26 mouse cellular contexts compared by ENCODE assay signal in genomic region chr2:70137226-70137998, GRCm38 (mm10).
DNase-seq lines count a peak whose midpoint lies in the region; ATAC-seq and TF ChIP-seq lines count a peak whose summit lies in the region.
"Had no signal": no experiment of that assay in that cellular context is flagged by ENCODE, and none has a peak within 500 bp of the region (broad histone marks: within the 10 kb centered on the region; RNA-seq: fewer than 3 reads in every experiment).

No protein-coding gene starts in this region.

- TF ChIP-seq CTCF in kidney, adult 2 months (conservative IDR thresholded peaks at IDR 0.05; ENCODE audit: insufficient read depth, insufficient read length, low read depth, low read length): no peak
- no peak for TF ChIP-seq CTCF in midbrain, postnatal 0 days (IDR thresholded peaks at IDR 0.05)

- no peak overlapping the region for H3K9ac ChIP-seq in midbrain, postnatal 0 days (replicated peaks; ENCODE audit: low read length, poor library complexity, severe bottlenecking)
- H3K9ac ChIP-seq: forebrain, postnatal 0 days; heart, embryonic 12.5 days; heart, embryonic 15.5 days; hindbrain, embryonic 13.5 days; intestine, embryonic 15.5 days had no signal

- peak; percentile 9 for DNase-seq in cerebellum, adult 11-12 months
- DNase-seq in cerebellum, postnatal 25 days: peak; percentile 37 to 39
- DNase-seq in cerebellum, adult 9-10 months: no peak
- DNase-seq in kidney, adult 2 months: peak; percentile 21
- DNase-seq in kidney, adult 11 months: no peak
- DNase-seq in midbrain, postnatal 0 days (ENCODE audit: low spot score): peak; percentile 30
- no peak for DNase-seq in midbrain, embryonic 10.5 days (ENCODE audit: low spot score)
- DNase-seq: adrenal gland, postnatal 10 days; adrenal gland, postnatal 36 days; cerebellum, adult 18-20 months; forebrain, postnatal 0 days; gastrocnemius, adult 2 months; gastrocnemius, postnatal 14 days; heart, adult 11 months; heart, postnatal 10 days; heart, postnatal 36 days; kidney, adult 18-20 months had no signal

- H3K27ac ChIP-seq in kidney, adult 2 months (ENCODE audit: insufficient read depth, low read depth, low read length): no peak overlapping the region
- no peak overlapping the region for H3K27ac ChIP-seq in midbrain, postnatal 0 days (ENCODE audit: low read depth, low read length)
- H3K27ac ChIP-seq in midbrain, embryonic 10.5 days (replicated peaks): no peak overlapping the region
- H3K27ac ChIP-seq: forebrain, embryonic 10.5 days; gastrocnemius, adult 2 months; heart, embryonic 15.5 days; hindbrain, embryonic 10.5 days; hindbrain, embryonic 13.5 days; intestine, embryonic 15.5 days had no signal

- WGBS in kidney, adult 2 months: 71% methylated on average over 4 of the region's 4 CpGs
- WGBS in midbrain, postnatal 0 days: 88% methylated on average over 4 of the region's 4 CpGs
- 90% methylated on average over 4 of the region's 4 CpGs for WGBS in midbrain, embryonic 10.5 days

- no peaks in the 10 kb centered on the region for H3K36me3 ChIP-seq in kidney, adult 2 months (ENCODE audit: control insufficient read depth, insufficient read depth, low read length)
- H3K36me3 ChIP-seq in midbrain, postnatal 0 days (ENCODE audit: insufficient read depth, low read length): no peaks in the 10 kb centered on the region
- no peaks in the 10 kb centered on the region for H3K36me3 ChIP-seq in midbrain, embryonic 10.5 days
- H3K36me3 ChIP-seq: forebrain, embryonic 10.5 days; heart, embryonic 12.5 days; heart, embryonic 15.5 days; hindbrain, embryonic 10.5 days; hindbrain, embryonic 13.5 days; intestine, embryonic 15.5 days had no signal

- TF ChIP-seq POLR2A in kidney, adult 2 months (IDR thresholded peaks at IDR 0.05; ENCODE audit: low read depth, low read length): no peak

- H3K27me3 ChIP-seq in kidney, adult 2 months (replicated peaks; ENCODE audit: control insufficient read depth, insufficient read depth, low read length): no peaks in the 10 kb centered on the region
- no peaks in the 10 kb centered on the region for H3K27me3 ChIP-seq in midbrain, postnatal 0 days (ENCODE audit: insufficient read depth, low read length)
- peaks cover 8% of the 10 kb centered on the region; the same call in 1 of the 2 replicates for H3K27me3 ChIP-seq in midbrain, embryonic 10.5 days (ENCODE audit: low read depth, poor library complexity, severe bottlenecking)
- H3K27me3 ChIP-seq: heart, embryonic 15.5 days; hindbrain, embryonic 13.5 days; Patski had no signal

- no peak for ATAC-seq in cerebellum, adult (ENCODE audit: insufficient number of reproducible peaks, low FRiP score, low TSS enrichment)
- ATAC-seq in midbrain, postnatal 0 days (ENCODE audit: low FRiP score): no peak
- ATAC-seq: forebrain, postnatal 0 days; hindbrain, embryonic 16.5 days; intestine, embryonic 15.5 days; Patski had no signal

- H3K4me3 ChIP-seq in kidney, adult 2 months (ENCODE audit: insufficient read depth, low read depth, low read length): no peak overlapping the region
- no peak overlapping the region for H3K4me3 ChIP-seq in midbrain, postnatal 0 days (ENCODE audit: low read depth, low read length)
- H3K4me3 ChIP-seq in midbrain, embryonic 10.5 days: no peak overlapping the region
- H3K4me3 ChIP-seq: forebrain, embryonic 10.5 days; gastrocnemius, adult 2 months; heart, embryonic 12.5 days; heart, embryonic 15.5 days; hindbrain, embryonic 10.5 days; hindbrain, embryonic 13.5 days; intestine, embryonic 15.5 days had no signal

- no peaks in the 10 kb centered on the region for H3K4me1 ChIP-seq in kidney, adult 2 months (ENCODE audit: control insufficient read depth, insufficient read depth, low read length)
- no peaks in the 10 kb centered on the region for H3K4me1 ChIP-seq in midbrain, postnatal 0 days (ENCODE audit: insufficient read depth, low read length)
- H3K4me1 ChIP-seq in midbrain, embryonic 10.5 days: no peaks in the 10 kb centered on the region
- H3K4me1 ChIP-seq: forebrain, embryonic 10.5 days; heart, embryonic 12.5 days; heart, embryonic 15.5 days; hindbrain, embryonic 10.5 days; intestine, embryonic 15.5 days had no signal

- H3K9me3 ChIP-seq in midbrain, postnatal 0 days (ENCODE audit: low read length): no peaks in the 10 kb centered on the region
- no peaks in the 10 kb centered on the region for H3K9me3 ChIP-seq in midbrain, embryonic 10.5 days (replicated peaks)
- H3K9me3 ChIP-seq: forebrain, embryonic 10.5 days; heart, embryonic 12.5 days; heart, embryonic 15.5 days; hindbrain, embryonic 10.5 days; hindbrain, embryonic 13.5 days; intestine, embryonic 15.5 days had no signal

- H3K4me2 ChIP-seq in midbrain, postnatal 0 days (ENCODE audit: low read depth, low read length, poor library complexity, severe bottlenecking): no peak overlapping the region
- H3K4me2 ChIP-seq: heart, embryonic 12.5 days; heart, embryonic 15.5 days; hindbrain, embryonic 13.5 days; intestine, embryonic 15.5 days had no signal

Comparison
In these comparisons a context has a peak if more than half of its experiments do, and no peak if none do; other contexts are left out.
1. DNase-seq: peak in cerebellum, adult 11-12 months (single experiment), cerebellum, postnatal 25 days (2 of 2), kidney, adult 2 months (single experiment) and midbrain, postnatal 0 days (single experiment); none in cerebellum, adult 9-10 months (single experiment), kidney, adult 11 months (single experiment) and midbrain, embryonic 10.5 days (single experiment).